Mouse (Mus musculus) right cerebral cortex, adult 2 months (tissue): ENCODE data around the gene Lnx2.

Experiments used
- DNase-seq, 2 experiments: peaks; one replicate each; pipeline ENCODE4 v3.0.0; 2021 to 2022; ENCODE audit warnings: low spot score in 2 of 2

Gene Lnx2

GRCm38 (mm10) chr5:147052309-147052558 is 24.2 kb downstream of the Lnx2 start:
- no peak for DNase-seq

GRCm38 (mm10) chr5:147051500-147052308 is 24.7 kb downstream of the Lnx2 start:
- DNase-seq: no peak

GRCm38 (mm10) chr5:147050816-147051499 is 25.4 kb downstream of the Lnx2 start:
- no peak for DNase-seq

- DNase-seq: no peak
Observed at GRCm38 (mm10) chr5:147049544-147050209, 26.7 kb downstream of the Lnx2 start.

GRCm38 (mm10) chr5:147045929-147046328 is 30.5 kb downstream of the Lnx2 start:
- no peak for DNase-seq

- no peak for DNase-seq
Observed at GRCm38 (mm10) chr5:147045311-147045710, 31.1 kb downstream of the Lnx2 start.

GRCm38 (mm10) chr5:147043240-147043844 is 33.0 kb downstream of the Lnx2 start:
- DNase-seq: peak in 1 of 2 experiments; percentile 51

- DNase-seq: no peak
Observed at GRCm38 (mm10) chr5:147041965-147042937, 34.1 kb downstream of the Lnx2 start.

- no peak for DNase-seq
Observed at GRCm38 (mm10) chr5:147039394-147039793, 37.0 kb downstream of the Lnx2 start.

- DNase-seq: no peak
Observed at GRCm38 (mm10) chr5:147037601-147038000, 38.8 kb downstream of the Lnx2 start.

- DNase-seq: no peak
Observed at GRCm38 (mm10) chr5:147036661-147037060, 39.7 kb downstream of the Lnx2 start.

GRCm38 (mm10) chr5:147036028-147036427 is 40.4 kb downstream of the Lnx2 start:
- no peak for DNase-seq

- no peak for DNase-seq
Observed at GRCm38 (mm10) chr5:147035301-147035700, 41.1 kb downstream of the Lnx2 start.

- DNase-seq: no peak
Observed at GRCm38 (mm10) chr5:147034283-147034682, 42.1 kb downstream of the Lnx2 start.

GRCm38 (mm10) chr5:147033155-147033554 is 43.2 kb downstream of the Lnx2 start:
- DNase-seq: no peak

- no peak for DNase-seq
Observed at GRCm38 (mm10) chr5:147031281-147031680, 45.1 kb downstream of the Lnx2 start.

- no peak for DNase-seq
Observed at GRCm38 (mm10) chr5:147024331-147025034, 51.9 kb downstream of the Lnx2 start.

GRCm38 (mm10) chr5:147023245-147023970 is 53.0 kb downstream of the Lnx2 start:
- no peak for DNase-seq

GRCm38 (mm10) chr5:147021546-147022265 is 54.7 kb downstream of the Lnx2 start:
- no peak for DNase-seq
